Mouse (Mus musculus) lung, embryonic 16.5 days (tissue): ENCODE measurements around the gene Ap5b1. TPM values are rescaled to one million over a fixed set of nuclear protein-coding genes. Genes with fewer than 3 reads are reported as not detected.

Experiments used
- ATAC-seq: fragments of 200-750 bp; cut with Nextera tagmentation; 2 replicates; pipeline ENCODE4 v1.8.0; 2017; ENCODE audit warnings: low read depth, mild to moderate bottlenecking, moderate library complexity
- H3K27ac ChIP-seq: fragments of 300-500 bp; sonication (generic); 2 replicates; pipeline ENCODE4 v1.5.1; 2014; ENCODE audit warnings: mild to moderate bottlenecking, control low read depth, low read length
- H3K27me3 ChIP-seq: fragments of 300-500 bp; sonication (generic); 2 replicates; pipeline ENCODE4 v1.6.1; 2014; ENCODE audit warnings: low read depth, low read length, mixed read lengths; ENCODE audit not compliant: control insufficient read depth, insufficient read depth
- H3K36me3 ChIP-seq: fragments of 300-500 bp; sonication (generic); 2 replicates; pipeline ENCODE4 v1.6.1; 2014; ENCODE audit warnings: low read length; ENCODE audit not compliant: control insufficient read depth, insufficient read depth
- H3K4me1 ChIP-seq: fragments of 300-500 bp; sonication (generic); replicated peaks from 2 replicates; pipeline ENCODE4 v1.6.1; 2014; ENCODE audit warnings: low read length, mixed read lengths; ENCODE audit not compliant: control insufficient read depth, insufficient read depth
- H3K4me2 ChIP-seq: fragments of 300-500 bp; sonication (generic); 2 replicates; pipeline ENCODE4 v1.6.1; 2014; ENCODE audit warnings: low read depth, low read length, control low read depth
- H3K4me3 ChIP-seq: fragments of 300-500 bp; sonication (generic); 2 replicates; pipeline ENCODE4 v1.5.1; 2014; ENCODE audit warnings: mild to moderate bottlenecking, low read length, control low read depth
- H3K9ac ChIP-seq: fragments of 300-500 bp; sonication (generic); 2 replicates; pipeline ENCODE4 v1.6.1; 2014; ENCODE audit warnings: low read length, control low read depth
- H3K9me3 ChIP-seq: fragments of 300-500 bp; sonication (generic); 2 replicates; pipeline ENCODE4 v1.6.1; 2016; ENCODE audit warnings: low read length; ENCODE audit not compliant: control insufficient read depth
- whole genome bisulfite sequencing: fragments of 180-500 bp; shearing (Covaris S2); extraction: QIAGEN DNeasy Blood & Tissue Kit; methylation state at CpG from one replicate; pipeline ENCODE4 v1.1.7; 2014; 5-methylcytosine and 5-hydroxymethylcytosine counted together
- polyA plus RNA-seq: library from polyadenylated mRNA; unstranded; fragments of >200 nt; fragmentation: Nextera tagmentation; extraction: Ambion mirVana; gene quantifications from 2 replicates; pipeline ENCODE4 v1.2.1, GENCODE M21; 2015

Ap5b1 gene
- polyA plus RNA-seq, 1 experiment from 2014 or later, result 6.1 TPM

DNA sequence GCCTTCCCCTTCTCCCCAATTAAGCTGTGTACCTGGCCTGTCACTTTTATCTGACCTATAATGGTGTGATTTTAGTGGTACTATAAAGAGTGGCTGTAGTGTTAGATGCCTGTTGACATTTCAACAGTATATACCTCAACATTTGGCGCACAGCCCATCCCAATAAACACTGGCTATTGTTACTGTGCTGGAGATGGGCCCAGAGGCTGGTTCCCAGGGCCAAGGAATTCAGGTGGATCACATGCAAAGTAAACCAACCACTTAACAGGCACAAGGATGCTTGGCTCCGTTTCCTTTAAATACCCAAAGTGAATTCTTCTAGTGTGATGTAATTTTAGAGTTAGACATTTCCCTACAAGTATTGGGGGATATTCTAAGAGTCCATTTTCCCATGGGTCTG, 47.1 kb downstream of the Ap5b1 start:
- Histone ChIP-seq H3K36me3 (no peaks in the 10 kb centered on the region), H3K4me1 (peaks cover 15% of the 10 kb centered on the region), H3K9me3 (no peaks in the 10 kb centered on the region), H3K4me2 (no peak overlapping the region), H3K27ac (peak overlapping the region; percentile 22; the same call in 1 of the 2 replicates), H3K27me3 (no peaks in the 10 kb centered on the region), H3K4me3 (no peak overlapping the region), H3K9ac (no peak overlapping the region)
- peak; percentile 60 for ATAC-seq
- WGBS, result 38% methylated on average over 2 of the region's 2 CpGs

DNA sequence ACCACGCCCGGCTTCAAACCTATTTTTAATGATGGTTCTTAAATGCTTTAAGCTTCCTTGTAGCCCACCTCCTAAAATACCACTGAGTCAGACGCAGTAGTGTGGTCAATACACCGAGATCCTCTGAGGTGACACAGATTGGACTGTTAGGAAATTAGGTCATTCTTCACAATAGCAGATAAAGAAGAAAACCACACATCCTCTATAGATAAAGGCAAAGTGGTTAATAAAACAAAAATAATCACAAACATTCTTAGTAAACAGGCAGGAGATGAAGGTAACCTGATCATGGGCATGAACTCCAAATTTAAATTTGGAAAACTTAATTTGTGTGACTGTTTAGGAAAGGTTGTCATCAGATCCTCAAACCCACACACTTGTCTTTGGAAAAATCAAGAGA, 52.2 kb downstream of the Ap5b1 start:
- 77% methylated on average over 4 of the region's 4 CpGs for WGBS
- Histone ChIP-seq H3K9me3 (no peaks in the 10 kb centered on the region), H3K4me1 (peaks cover 6% of the 10 kb centered on the region), H3K9ac (no peak overlapping the region), H3K36me3 (no peaks in the 10 kb centered on the region), H3K27me3 (no peaks in the 10 kb centered on the region), H3K4me3 (no peak overlapping the region), H3K27ac (no peak overlapping the region), H3K4me2 (no peak overlapping the region)
- ATAC-seq, result no peak

Other genes with a start within 250 kb of the Ap5b1 start
- gene Catsper1, start 232.3 kb upstream of the Ap5b1 start, polyA plus RNA-seq, result not detected in 2 replicates
- 0.67 and 1.4 TPM in 2 replicates for gene Cst6, start 218.5 kb upstream of the Ap5b1 start, polyA plus RNA-seq
- 49.4 and 50.1 TPM in 2 replicates for gene Eif1ad, start 201.3 kb upstream of the Ap5b1 start, polyA plus RNA-seq
- gene Banf1, start 200.9 kb upstream of the Ap5b1 start, polyA plus RNA-seq, result 433 and 448 TPM in 2 replicates
- 67.4 and 69.7 TPM in 2 replicates for gene Sart1, start 179.3 kb upstream of the Ap5b1 start, polyA plus RNA-seq
- gene Tsga10ip, start 165.5 kb upstream of the Ap5b1 start, polyA plus RNA-seq, result 1.3 and 1.5 TPM in 2 replicates
- 263 and 265 TPM in 2 replicates for gene Drap1, start 143.0 kb upstream of the Ap5b1 start, polyA plus RNA-seq
- 20.7 and 28.3 TPM in 2 replicates for gene AI837181, start 142.9 kb upstream of the Ap5b1 start, polyA plus RNA-seq
- not detected in 2 replicates for gene Fosl1, start 120.5 kb upstream of the Ap5b1 start, polyA plus RNA-seq
- gene Ccdc85b, start 110.1 kb upstream of the Ap5b1 start, polyA plus RNA-seq, result 7.5 and 7.7 TPM in 2 replicates
- 111 and 119 TPM in 2 replicates for gene Fibp, start 107.4 kb upstream of the Ap5b1 start, polyA plus RNA-seq
- 2.2 and 3.8 TPM in 2 replicates for gene Ctsw, start 99.5 kb upstream of the Ap5b1 start, polyA plus RNA-seq
- gene Efemp2, start 94.1 kb upstream of the Ap5b1 start, polyA plus RNA-seq, result 197 and 200 TPM in 2 replicates
- 45.7 and 51.4 TPM in 2 replicates for gene Mus81, start 79.6 kb upstream of the Ap5b1 start, polyA plus RNA-seq
- gene Cfl1, start 77.6 kb upstream of the Ap5b1 start, polyA plus RNA-seq, result 2,553 and 2,793 TPM in 2 replicates
- not detected in 2 replicates for gene 1700020D05Rik, start 64.2 kb upstream of the Ap5b1 start, polyA plus RNA-seq
- 7.4 and 7.7 TPM in 2 replicates for gene Snx32, start 57.5 kb upstream of the Ap5b1 start, polyA plus RNA-seq
- gene Ovol1, start 7.4 kb upstream of the Ap5b1 start, polyA plus RNA-seq, result 2.6 and 3.7 TPM in 2 replicates
- gene Rnaseh2c, start 33.8 kb downstream of the Ap5b1 start, polyA plus RNA-seq, result 131 and 159 TPM in 2 replicates
- gene Kat5, start 42.2 kb downstream of the Ap5b1 start, polyA plus RNA-seq, result 55.1 and 57.3 TPM in 2 replicates
- 55.5 and 62.1 TPM in 2 replicates for gene Rela, start 69.5 kb downstream of the Ap5b1 start, polyA plus RNA-seq
- 42.2 and 43.7 TPM in 2 replicates for gene Sipa1, start 95.7 kb downstream of the Ap5b1 start, polyA plus RNA-seq
- gene Map3k11, start 120.7 kb downstream of the Ap5b1 start, polyA plus RNA-seq, result 37.8 and 40.1 TPM in 2 replicates
- 18.3 and 20.8 TPM in 2 replicates for gene Pcnx3, start 120.9 kb downstream of the Ap5b1 start, polyA plus RNA-seq
- gene Kcnk7, start 136.3 kb downstream of the Ap5b1 start, polyA plus RNA-seq, result 0.36 and 0.50 TPM in 2 replicates
- gene Ehbp1l1, start 158.3 kb downstream of the Ap5b1 start, polyA plus RNA-seq, result 25.3 and 25.9 TPM in 2 replicates
- 89.1 and 92.9 TPM in 2 replicates for gene Fam89b, start 161.6 kb downstream of the Ap5b1 start, polyA plus RNA-seq
- gene Ltbp3, start 172.9 kb downstream of the Ap5b1 start, polyA plus RNA-seq, result 52.3 and 61.9 TPM in 2 replicates
- gene Scyl1, start 203.4 kb downstream of the Ap5b1 start, polyA plus RNA-seq, result 76.3 and 83.2 TPM in 2 replicates